Mouse (Mus musculus): ENCODE results near the gene Ntrk3. TPM values are rescaled to one million over a fixed set of nuclear protein-coding genes. Genes with fewer than 3 reads are reported as not detected.

Gene Ntrk3
- polyA plus RNA-seq, 1 experiment from 2014 or later, result 3.5 TPM

DNA sequence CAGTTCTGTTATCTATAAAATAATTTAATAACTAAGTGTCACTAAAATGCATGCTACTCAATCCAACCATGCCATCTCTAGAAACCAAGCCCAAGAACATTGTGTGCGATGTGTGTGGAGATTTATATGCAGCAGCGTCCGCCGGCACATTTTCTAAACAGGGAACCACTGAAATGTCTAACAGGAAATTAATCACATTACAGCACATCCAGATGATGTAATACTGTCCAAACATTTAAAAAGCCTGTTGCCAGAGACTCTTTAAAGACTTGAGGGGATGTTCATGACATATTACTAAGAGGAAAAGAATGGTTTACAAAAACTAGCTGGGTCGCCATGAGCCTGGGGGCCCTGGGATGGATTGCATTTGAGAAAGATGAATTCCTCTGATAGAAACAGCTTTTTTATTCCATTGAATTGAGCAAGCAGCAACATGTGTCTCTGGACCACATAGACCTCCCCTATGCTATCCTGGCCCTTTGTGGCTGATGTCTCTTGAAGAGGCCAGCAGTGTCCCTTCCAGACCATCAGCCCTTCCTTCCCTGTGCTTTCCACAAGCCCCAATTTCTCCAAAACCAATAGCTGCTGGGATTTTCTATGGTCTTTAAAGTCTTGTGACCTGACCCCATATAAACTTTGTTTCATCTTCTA, 331.0 kb downstream of the Ntrk3 start:
- peak; percentile 56; the same call in 1 of the 2 replicates for ATAC-seq (ENCODE audit: insufficient read depth, low FRiP score)
- no peaks in the 10 kb centered on the region for H3K4me1 ChIP-seq (ENCODE audit: control insufficient read depth, insufficient read depth, low read length)
- WGBS, result 35% methylated on average over 5 of the region's 5 CpGs
- H3K9ac ChIP-seq (ENCODE audit: low read length), result no peak overlapping the region
- no peak overlapping the region for H3K4me2 ChIP-seq (ENCODE audit: low read depth, low read length)
- H3K27me3 ChIP-seq (ENCODE audit: control insufficient read depth, insufficient read depth, low read length), result no peaks in the 10 kb centered on the region
- no peaks in the 10 kb centered on the region for H3K9me3 ChIP-seq (replicated peaks; ENCODE audit: control insufficient read depth, low read length)
- H3K4me3 ChIP-seq (replicated peaks; ENCODE audit: low read length), result no peak overlapping the region
- no peaks in the 10 kb centered on the region for H3K36me3 ChIP-seq (ENCODE audit: control insufficient read depth, insufficient read depth, low read length)
- no peak overlapping the region for H3K27ac ChIP-seq (ENCODE audit: low read length)

DNA sequence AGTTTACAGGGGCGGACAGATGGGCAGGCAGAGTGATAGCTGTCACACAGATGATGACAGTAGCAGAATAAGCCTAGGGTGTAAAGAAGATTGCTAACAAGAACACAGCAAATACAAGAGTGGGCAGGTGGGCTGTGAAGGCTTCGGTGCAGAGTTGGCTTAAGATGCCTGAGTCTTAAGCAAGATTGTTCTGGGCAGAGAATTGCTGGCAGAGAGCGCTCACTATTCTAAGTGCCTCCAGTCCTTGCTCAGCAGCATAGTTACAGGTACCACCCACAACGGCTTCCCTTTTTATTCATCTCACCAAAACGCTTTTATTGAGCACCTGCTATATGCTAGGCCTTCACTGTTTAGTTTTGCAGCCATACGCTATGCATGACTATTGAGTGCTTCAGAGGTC, 333.3 kb downstream of the Ntrk3 start:
- no peak for ATAC-seq (ENCODE audit: insufficient read depth, low FRiP score)

GRCm38 (mm10) chr7:78402495-78402894, 335.3 kb downstream of the Ntrk3 start:
- H3K9me3 ChIP-seq (replicated peaks; ENCODE audit: control insufficient read depth, low read length), result no peaks in the 10 kb centered on the region
- no peak overlapping the region for H3K4me3 ChIP-seq (replicated peaks; ENCODE audit: low read length)
- no peaks in the 10 kb centered on the region for H3K36me3 ChIP-seq (ENCODE audit: control insufficient read depth, insufficient read depth, low read length)
- H3K27ac ChIP-seq (ENCODE audit: low read length), result no peak overlapping the region
- ATAC-seq (ENCODE audit: insufficient read depth, low FRiP score), result no peak
- 55% methylated on average over 3 of the region's 3 CpGs for WGBS
- no peak overlapping the region for H3K9ac ChIP-seq (ENCODE audit: low read length)
- no peak overlapping the region for H3K4me2 ChIP-seq (ENCODE audit: low read depth, low read length)
- no peaks in the 10 kb centered on the region for H3K27me3 ChIP-seq (ENCODE audit: control insufficient read depth, insufficient read depth, low read length)
- no peaks in the 10 kb centered on the region for H3K4me1 ChIP-seq (ENCODE audit: control insufficient read depth, insufficient read depth, low read length)

More for the DNA sequence above, 333.3 kb downstream of the Ntrk3 start:
- Histone ChIP-seq H3K27me3 (ENCODE audit: control insufficient read depth, insufficient read depth, low read length) (no peaks in the 10 kb centered on the region), H3K9me3 (replicated peaks; ENCODE audit: control insufficient read depth, low read length) (no peaks in the 10 kb centered on the region), H3K27ac (ENCODE audit: low read length) (no peak overlapping the region), H3K4me1 (ENCODE audit: control insufficient read depth, insufficient read depth, low read length) (no peaks in the 10 kb centered on the region), H3K4me2 (ENCODE audit: low read depth, low read length) (no peak overlapping the region), H3K4me3 (replicated peaks; ENCODE audit: low read length) (no peak overlapping the region), H3K9ac (ENCODE audit: low read length) (no peak overlapping the region), H3K36me3 (ENCODE audit: control insufficient read depth, insufficient read depth, low read length) (no peaks in the 10 kb centered on the region)
- 89% methylated on average over 6 of the region's 6 CpGs for WGBS

GRCm38 (mm10) chr7:78400219-78400618, 337.6 kb downstream of the Ntrk3 start:
- Histone ChIP-seq H3K36me3 (ENCODE audit: control insufficient read depth, insufficient read depth, low read length) (no peaks in the 10 kb centered on the region), H3K9ac (ENCODE audit: low read length) (no peak overlapping the region), H3K27me3 (ENCODE audit: control insufficient read depth, insufficient read depth, low read length) (no peaks in the 10 kb centered on the region), H3K4me3 (replicated peaks; ENCODE audit: low read length) (no peak overlapping the region), H3K27ac (ENCODE audit: low read length) (no peak overlapping the region), H3K4me2 (ENCODE audit: low read depth, low read length) (no peak overlapping the region), H3K4me1 (ENCODE audit: control insufficient read depth, insufficient read depth, low read length) (no peaks in the 10 kb centered on the region), H3K9me3 (replicated peaks; ENCODE audit: control insufficient read depth, low read length) (no peaks in the 10 kb centered on the region)
- WGBS, result 87% methylated on average over 4 of the region's 4 CpGs
- no peak for ATAC-seq (ENCODE audit: insufficient read depth, low FRiP score)

DNA sequence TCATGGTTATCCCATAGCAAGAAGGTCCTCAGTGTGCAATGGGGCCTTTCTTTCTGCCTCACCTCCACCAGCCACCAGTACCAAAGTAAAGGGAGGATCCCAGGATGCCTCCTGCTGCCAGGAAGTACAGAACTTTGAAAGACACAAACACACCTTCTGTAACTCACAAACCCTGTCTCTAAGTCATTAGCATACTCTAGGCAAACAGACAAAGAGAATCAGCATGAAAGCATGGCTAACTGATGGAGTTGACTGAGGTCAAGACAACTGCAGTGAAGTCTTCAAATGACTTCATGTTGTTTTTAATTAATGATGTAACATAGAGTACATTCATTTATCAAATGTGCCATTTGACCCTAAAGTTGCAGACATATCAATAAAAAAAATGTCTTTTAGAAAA, 339.4 kb downstream of the Ntrk3 start:
- ATAC-seq (ENCODE audit: insufficient read depth, low FRiP score), result no peak

GRCm38 (mm10) chr7:78397215-78397614, 340.6 kb downstream of the Ntrk3 start:
- WGBS, result 70% methylated on average over 4 of the region's 4 CpGs
- H3K4me3 ChIP-seq (replicated peaks; ENCODE audit: low read length), result no peak overlapping the region
- H3K27me3 ChIP-seq (ENCODE audit: control insufficient read depth, insufficient read depth, low read length), result no peaks in the 10 kb centered on the region
- no peak for ATAC-seq (ENCODE audit: insufficient read depth, low FRiP score)
- H3K4me2 ChIP-seq (ENCODE audit: low read depth, low read length), result no peak overlapping the region
- H3K9ac ChIP-seq (ENCODE audit: low read length), result no peak overlapping the region
- H3K4me1 ChIP-seq (ENCODE audit: control insufficient read depth, insufficient read depth, low read length), result no peaks in the 10 kb centered on the region
- H3K9me3 ChIP-seq (replicated peaks; ENCODE audit: control insufficient read depth, low read length), result no peaks in the 10 kb centered on the region
- no peak overlapping the region for H3K27ac ChIP-seq (ENCODE audit: low read length)
- H3K36me3 ChIP-seq (ENCODE audit: control insufficient read depth, insufficient read depth, low read length), result no peaks in the 10 kb centered on the region

More for the DNA sequence above, 339.4 kb downstream of the Ntrk3 start:
- no peaks in the 10 kb centered on the region for H3K27me3 ChIP-seq (ENCODE audit: control insufficient read depth, insufficient read depth, low read length)
- H3K4me1 ChIP-seq (ENCODE audit: control insufficient read depth, insufficient read depth, low read length), result no peaks in the 10 kb centered on the region
- no peak overlapping the region for H3K27ac ChIP-seq (ENCODE audit: low read length)
- no peak overlapping the region for H3K4me2 ChIP-seq (ENCODE audit: low read depth, low read length)
- H3K9ac ChIP-seq (ENCODE audit: low read length), result no peak overlapping the region
- no peaks in the 10 kb centered on the region for H3K9me3 ChIP-seq (replicated peaks; ENCODE audit: control insufficient read depth, low read length)
- H3K36me3 ChIP-seq (ENCODE audit: control insufficient read depth, insufficient read depth, low read length), result no peaks in the 10 kb centered on the region
- H3K4me3 ChIP-seq (replicated peaks; ENCODE audit: low read length), result no peak overlapping the region

- Histone ChIP-seq H3K27ac (ENCODE audit: low read length) (no peak overlapping the region), H3K27me3 (ENCODE audit: control insufficient read depth, insufficient read depth, low read length) (no peaks in the 10 kb centered on the region), H3K36me3 (ENCODE audit: control insufficient read depth, insufficient read depth, low read length) (no peaks in the 10 kb centered on the region), H3K9ac (ENCODE audit: low read length) (no peak overlapping the region), H3K4me2 (ENCODE audit: low read depth, low read length) (no peak overlapping the region), H3K9me3 (replicated peaks; ENCODE audit: control insufficient read depth, low read length) (no peaks in the 10 kb centered on the region), H3K4me3 (replicated peaks; ENCODE audit: low read length) (no peak overlapping the region), H3K4me1 (ENCODE audit: control insufficient read depth, insufficient read depth, low read length) (no peaks in the 10 kb centered on the region)
- WGBS, result 84% methylated on average over 3 of the region's 3 CpGs
- no peak for ATAC-seq (ENCODE audit: insufficient read depth, low FRiP score)
These were observed 347.8 kb downstream of the Ntrk3 start for GRCm38 (mm10) chr7:78390019-78390418.

DNA sequence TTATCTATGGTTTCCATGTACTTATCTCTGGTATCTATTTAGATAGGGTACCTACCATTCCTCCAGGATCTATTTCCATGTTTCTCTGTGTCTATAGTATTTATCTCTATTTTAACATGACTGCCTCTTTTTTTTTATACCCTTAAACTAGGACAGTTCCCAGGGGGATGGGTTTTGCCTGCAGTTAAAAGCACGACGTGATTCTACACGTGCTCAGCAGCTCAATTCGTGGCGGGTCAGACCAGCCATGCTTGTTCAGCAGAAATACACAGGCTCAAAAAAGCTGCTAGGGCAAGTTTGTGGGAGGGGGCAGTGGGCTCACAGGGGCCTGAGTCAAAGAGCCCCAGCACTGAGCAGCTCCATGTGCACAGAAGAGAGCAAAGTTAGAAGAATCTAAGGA, 349.7 kb downstream of the Ntrk3 start:
- H3K36me3 ChIP-seq (ENCODE audit: control insufficient read depth, insufficient read depth, low read length), result no peaks in the 10 kb centered on the region
- H3K9me3 ChIP-seq (replicated peaks; ENCODE audit: control insufficient read depth, low read length), result no peaks in the 10 kb centered on the region
- no peaks in the 10 kb centered on the region for H3K27me3 ChIP-seq (ENCODE audit: control insufficient read depth, insufficient read depth, low read length)
- H3K4me3 ChIP-seq (replicated peaks; ENCODE audit: low read length), result no peak overlapping the region
- H3K27ac ChIP-seq (ENCODE audit: low read length), result no peak overlapping the region
- no peak for ATAC-seq (ENCODE audit: insufficient read depth, low FRiP score)
- 82% methylated on average over 5 of the region's 5 CpGs for WGBS
- no peak overlapping the region for H3K9ac ChIP-seq (ENCODE audit: low read length)
- no peak overlapping the region for H3K4me2 ChIP-seq (ENCODE audit: low read depth, low read length)
- H3K4me1 ChIP-seq (ENCODE audit: control insufficient read depth, insufficient read depth, low read length), result no peaks in the 10 kb centered on the region

DNA sequence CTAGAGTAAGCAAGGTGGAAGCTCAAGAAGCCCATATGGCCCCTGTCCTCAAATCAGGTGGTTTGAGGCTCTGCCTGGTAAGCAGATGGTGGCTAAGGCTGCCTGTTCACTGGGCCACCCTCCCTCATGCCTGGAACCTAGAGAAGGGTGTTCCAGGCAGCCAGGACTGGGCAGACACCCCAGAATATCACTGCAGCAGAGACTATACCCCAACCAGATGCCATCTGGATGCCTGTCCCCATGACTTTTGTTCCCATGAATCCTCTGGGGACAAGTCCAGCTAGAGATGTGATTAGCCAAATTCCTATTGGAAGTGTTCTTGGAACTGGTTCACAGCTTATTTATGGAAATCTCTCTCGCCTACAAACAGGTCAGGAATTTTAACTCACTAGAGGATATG, 351.8 kb downstream of the Ntrk3 start:
- Histone ChIP-seq H3K4me3 (replicated peaks; ENCODE audit: low read length) (no peak overlapping the region), H3K27ac (ENCODE audit: low read length) (no peak overlapping the region), H3K27me3 (ENCODE audit: control insufficient read depth, insufficient read depth, low read length) (no peaks in the 10 kb centered on the region), H3K4me1 (ENCODE audit: control insufficient read depth, insufficient read depth, low read length) (no peaks in the 10 kb centered on the region), H3K9me3 (replicated peaks; ENCODE audit: control insufficient read depth, low read length) (no peaks in the 10 kb centered on the region), H3K9ac (ENCODE audit: low read length) (no peak overlapping the region), H3K4me2 (ENCODE audit: low read depth, low read length) (no peak overlapping the region), H3K36me3 (ENCODE audit: control insufficient read depth, insufficient read depth, low read length) (no peaks in the 10 kb centered on the region)
- ATAC-seq (ENCODE audit: insufficient read depth, low FRiP score), result no peak
- 52% methylated on average over 1 of the region's 1 CpGs for WGBS

Data from stomach, embryonic 16.5 days (tissue).